Mouse (Mus musculus): ENCODE data around the gene Msh3. TPM values are rescaled to one million over a fixed set of nuclear protein-coding genes. Genes with fewer than 3 reads are reported as not detected.

The Msh3 gene
- polyA plus RNA-seq, 1 experiment from 2014 or later: 43.8 TPM

- H3K27ac ChIP-seq (ENCODE audit: low read depth, low read length): no peak overlapping the region
- no peak overlapping the region for H3K4me2 ChIP-seq (ENCODE audit: low read depth, low read length, severe bottlenecking)
- H3K4me1 ChIP-seq (replicated peaks; ENCODE audit: control insufficient read depth, insufficient read depth, low read length): no peaks in the 10 kb centered on the region
- H3K36me3 ChIP-seq (ENCODE audit: control insufficient read depth, insufficient read depth, low read length): no peaks in the 10 kb centered on the region
- H3K4me3 ChIP-seq (ENCODE audit: low read depth, low read length): no peak overlapping the region
- no peak for ATAC-seq (replicated peaks; ENCODE audit: low FRiP score)
- no peak for DNase-seq (ENCODE audit: low spot score)
- H3K9ac ChIP-seq (ENCODE audit: low read length): no peak overlapping the region
- H3K9me3 ChIP-seq (ENCODE audit: control insufficient read depth, low read length): no peaks in the 10 kb centered on the region
- no peaks in the 10 kb centered on the region for H3K27me3 ChIP-seq (ENCODE audit: control insufficient read depth, insufficient read depth, low read length)
Measured at GRCm38 (mm10) chr13:92252331-92252730, 102.5 kb downstream of the Msh3 start.

- Histone ChIP-seq H3K4me3 (ENCODE audit: low read depth, low read length) (no peak overlapping the region), H3K4me2 (ENCODE audit: low read depth, low read length, severe bottlenecking) (no peak overlapping the region), H3K4me1 (replicated peaks; ENCODE audit: control insufficient read depth, insufficient read depth, low read length) (no peaks in the 10 kb centered on the region), H3K36me3 (ENCODE audit: control insufficient read depth, insufficient read depth, low read length) (no peaks in the 10 kb centered on the region), H3K9me3 (ENCODE audit: control insufficient read depth, low read length) (no peaks in the 10 kb centered on the region), H3K27ac (ENCODE audit: low read depth, low read length) (no peak overlapping the region), H3K9ac (ENCODE audit: low read length) (no peak overlapping the region), H3K27me3 (ENCODE audit: control insufficient read depth, insufficient read depth, low read length) (no peaks in the 10 kb centered on the region)
- 89% methylated on average over 2 of the region's 2 CpGs for WGBS
- ATAC-seq (replicated peaks; ENCODE audit: low FRiP score) (no peak), DNase-seq (ENCODE audit: low spot score) (no peak)
Measured at GRCm38 (mm10) chr13:92247576-92247975, 107.2 kb downstream of the Msh3 start.

- DNase-seq (ENCODE audit: low spot score) (no peak), ATAC-seq (replicated peaks; ENCODE audit: low FRiP score) (no peak)
- no peaks in the 10 kb centered on the region for H3K4me1 ChIP-seq (replicated peaks; ENCODE audit: control insufficient read depth, insufficient read depth, low read length)
- H3K9ac ChIP-seq (ENCODE audit: low read length): no peak overlapping the region
- H3K4me2 ChIP-seq (ENCODE audit: low read depth, low read length, severe bottlenecking): no peak overlapping the region
- 87% methylated on average over 5 of the region's 5 CpGs for WGBS
- H3K27me3 ChIP-seq (ENCODE audit: control insufficient read depth, insufficient read depth, low read length): no peaks in the 10 kb centered on the region
- H3K9me3 ChIP-seq (ENCODE audit: control insufficient read depth, low read length): no peaks in the 10 kb centered on the region
- H3K27ac ChIP-seq (ENCODE audit: low read depth, low read length): no peak overlapping the region
- no peak overlapping the region for H3K4me3 ChIP-seq (ENCODE audit: low read depth, low read length)
- no peaks in the 10 kb centered on the region for H3K36me3 ChIP-seq (ENCODE audit: control insufficient read depth, insufficient read depth, low read length)
Measured at GRCm38 (mm10) chr13:92246966-92247365, 107.8 kb downstream of the Msh3 start.

- no peak overlapping the region for H3K4me3 ChIP-seq (ENCODE audit: low read depth, low read length)
- 95% methylated on average over 2 of the region's 2 CpGs for WGBS
- H3K4me2 ChIP-seq (ENCODE audit: low read depth, low read length, severe bottlenecking): no peak overlapping the region
- H3K9ac ChIP-seq (ENCODE audit: low read length): no peak overlapping the region
- H3K27me3 ChIP-seq (ENCODE audit: control insufficient read depth, insufficient read depth, low read length): no peaks in the 10 kb centered on the region
- H3K4me1 ChIP-seq (replicated peaks; ENCODE audit: control insufficient read depth, insufficient read depth, low read length): no peaks in the 10 kb centered on the region
- H3K27ac ChIP-seq (ENCODE audit: low read depth, low read length): no peak overlapping the region
- DNase-seq (ENCODE audit: low spot score) (no peak), ATAC-seq (replicated peaks; ENCODE audit: low FRiP score) (no peak)
- H3K36me3 ChIP-seq (ENCODE audit: control insufficient read depth, insufficient read depth, low read length): no peaks in the 10 kb centered on the region
- H3K9me3 ChIP-seq (ENCODE audit: control insufficient read depth, low read length): no peaks in the 10 kb centered on the region
Measured at GRCm38 (mm10) chr13:92244731-92245130, 110.1 kb downstream of the Msh3 start.

- no peaks in the 10 kb centered on the region for H3K27me3 ChIP-seq (ENCODE audit: control insufficient read depth, insufficient read depth, low read length)
- H3K4me1 ChIP-seq (replicated peaks; ENCODE audit: control insufficient read depth, insufficient read depth, low read length): no peaks in the 10 kb centered on the region
- no peak overlapping the region for H3K4me3 ChIP-seq (ENCODE audit: low read depth, low read length)
- no peak overlapping the region for H3K4me2 ChIP-seq (ENCODE audit: low read depth, low read length, severe bottlenecking)
- H3K9me3 ChIP-seq (ENCODE audit: control insufficient read depth, low read length): no peaks in the 10 kb centered on the region
- DNase-seq (ENCODE audit: low spot score) (no peak), ATAC-seq (replicated peaks; ENCODE audit: low FRiP score) (no peak)
- no peak overlapping the region for H3K9ac ChIP-seq (ENCODE audit: low read length)
- no peak overlapping the region for H3K27ac ChIP-seq (ENCODE audit: low read depth, low read length)
- 91% methylated on average over 4 of the region's 4 CpGs for WGBS
- H3K36me3 ChIP-seq (ENCODE audit: control insufficient read depth, insufficient read depth, low read length): no peaks in the 10 kb centered on the region
Measured at GRCm38 (mm10) chr13:92241426-92241825, 113.4 kb downstream of the Msh3 start.

GRCm38 (mm10) chr13:92237887-92238286, 116.9 kb downstream of the Msh3 start:
- WGBS: 89% methylated on average over 3 of the region's 3 CpGs
- Histone ChIP-seq H3K9me3 (ENCODE audit: control insufficient read depth, low read length) (no peaks in the 10 kb centered on the region), H3K4me1 (replicated peaks; ENCODE audit: control insufficient read depth, insufficient read depth, low read length) (no peaks in the 10 kb centered on the region), H3K27ac (ENCODE audit: low read depth, low read length) (no peak overlapping the region), H3K36me3 (ENCODE audit: control insufficient read depth, insufficient read depth, low read length) (no peaks in the 10 kb centered on the region), H3K9ac (ENCODE audit: low read length) (no peak overlapping the region), H3K4me3 (ENCODE audit: low read depth, low read length) (no peak overlapping the region), H3K4me2 (ENCODE audit: low read depth, low read length, severe bottlenecking) (no peak overlapping the region), H3K27me3 (ENCODE audit: control insufficient read depth, insufficient read depth, low read length) (no peaks in the 10 kb centered on the region)
- DNase-seq (ENCODE audit: low spot score): no peak
- ATAC-seq (replicated peaks; ENCODE audit: low FRiP score): no peak

- H3K4me3 ChIP-seq (ENCODE audit: low read depth, low read length): no peak overlapping the region
- no peaks in the 10 kb centered on the region for H3K9me3 ChIP-seq (ENCODE audit: control insufficient read depth, low read length)
- H3K27ac ChIP-seq (ENCODE audit: low read depth, low read length): no peak overlapping the region
- ATAC-seq (replicated peaks; ENCODE audit: low FRiP score) (no peak), DNase-seq (ENCODE audit: low spot score) (no peak)
- whole genome bisulfite sequencing: 93% methylated on average over 4 of the region's 4 CpGs
- H3K27me3 ChIP-seq (ENCODE audit: control insufficient read depth, insufficient read depth, low read length): no peaks in the 10 kb centered on the region
- H3K9ac ChIP-seq (ENCODE audit: low read length): no peak overlapping the region
- no peaks in the 10 kb centered on the region for H3K36me3 ChIP-seq (ENCODE audit: control insufficient read depth, insufficient read depth, low read length)
- H3K4me2 ChIP-seq (ENCODE audit: low read depth, low read length, severe bottlenecking): no peak overlapping the region
- H3K4me1 ChIP-seq (replicated peaks; ENCODE audit: control insufficient read depth, insufficient read depth, low read length): no peaks in the 10 kb centered on the region
Measured at GRCm38 (mm10) chr13:92237016-92237415, 117.8 kb downstream of the Msh3 start.

GRCm38 (mm10) chr13:92232076-92232938, 122.5 kb downstream of the Msh3 start:
- 94% methylated on average over 9 of the region's 9 CpGs for WGBS

GRCm38 (mm10) chr13:92228037-92228436, 126.8 kb downstream of the Msh3 start:
- Histone ChIP-seq H3K9me3 (ENCODE audit: control insufficient read depth, low read length) (no peaks in the 10 kb centered on the region), H3K27ac (ENCODE audit: low read depth, low read length) (no peak overlapping the region), H3K4me2 (ENCODE audit: low read depth, low read length, severe bottlenecking) (no peak overlapping the region), H3K4me1 (replicated peaks; ENCODE audit: control insufficient read depth, insufficient read depth, low read length) (no peaks in the 10 kb centered on the region), H3K4me3 (ENCODE audit: low read depth, low read length) (no peak overlapping the region), H3K36me3 (ENCODE audit: control insufficient read depth, insufficient read depth, low read length) (no peaks in the 10 kb centered on the region), H3K27me3 (ENCODE audit: control insufficient read depth, insufficient read depth, low read length) (no peaks in the 10 kb centered on the region), H3K9ac (ENCODE audit: low read length) (no peak overlapping the region)
- ATAC-seq (replicated peaks; ENCODE audit: low FRiP score): no peak
- 83% methylated on average over 1 of the region's 1 CpGs for WGBS
- no peak for DNase-seq (ENCODE audit: low spot score)

More at GRCm38 (mm10) chr13:92232076-92232938, 122.5 kb downstream of the Msh3 start:
- Histone ChIP-seq H3K27me3 (ENCODE audit: control insufficient read depth, insufficient read depth, low read length) (no peaks in the 10 kb centered on the region), H3K4me2 (ENCODE audit: low read depth, low read length, severe bottlenecking) (no peak overlapping the region), H3K4me3 (ENCODE audit: low read depth, low read length) (no peak overlapping the region), H3K9ac (ENCODE audit: low read length) (no peak overlapping the region), H3K4me1 (replicated peaks; ENCODE audit: control insufficient read depth, insufficient read depth, low read length) (no peaks in the 10 kb centered on the region), H3K36me3 (ENCODE audit: control insufficient read depth, insufficient read depth, low read length) (no peaks in the 10 kb centered on the region), H3K27ac (ENCODE audit: low read depth, low read length) (no peak overlapping the region), H3K9me3 (ENCODE audit: control insufficient read depth, low read length) (no peaks in the 10 kb centered on the region)
- no peak for DNase-seq (ENCODE audit: low spot score)
- ATAC-seq (replicated peaks; ENCODE audit: low FRiP score): no peak
